Mouse (Mus musculus): Measurements from ENCODE around the gene Heatr6. TPM values are rescaled to one million over a fixed set of nuclear protein-coding genes. Genes with fewer than 3 reads are reported as not detected.

Gene Heatr6
- total and polyA plus RNA-seq, 3 experiments, result 5.4 to 6.3 (median 6.3) TPM

- no peak for TF ChIP-seq EP300 (IDR thresholded peaks at IDR 0.05; ENCODE audit: insufficient read depth, low read depth, low read length)
- TF ChIP-seq CTCF (IDR thresholded peaks at IDR 0.05), result no peak
- TF ChIP-seq POLR2A (IDR thresholded peaks at IDR 0.05; ENCODE audit: insufficient read depth, low read depth, low read length), result no peak
- intact Hi-C loops (cut with DNase I), result no loop called here
- Histone ChIP-seq H3K4me3 (no peak overlapping the region), H3K36me3 (ENCODE audit: control insufficient read depth, insufficient read depth, low read length) (no peaks in the 10 kb centered on the region), H3K4me1 (ENCODE audit: control insufficient read depth, insufficient read depth, low read length) (no peaks in the 10 kb centered on the region), H3K27me3 (ENCODE audit: control insufficient read depth, insufficient read depth, low read length) (no peaks in the 10 kb centered on the region), H3K27ac (no peak overlapping the region), H3K9ac (ENCODE audit: low read depth, low read length) (no peak overlapping the region), H3K79me2 (replicated peaks; ENCODE audit: control insufficient read depth, insufficient read depth, low read length) (no peaks in the 10 kb centered on the region)
- WGBS, result 85% methylated on average over 3 of the region's 3 CpGs
- DNase-seq, result no peak
Observed at GRCm38 (mm10) chr11:83826142-83826541, 72.6 kb downstream of the Heatr6 start.

- Histone ChIP-seq H3K4me1 (ENCODE audit: control insufficient read depth, insufficient read depth, low read length) (no peaks in the 10 kb centered on the region), H3K79me2 (replicated peaks; ENCODE audit: control insufficient read depth, insufficient read depth, low read length) (no peaks in the 10 kb centered on the region), H3K4me3 (no peak overlapping the region), H3K9ac (ENCODE audit: low read depth, low read length) (no peak overlapping the region), H3K36me3 (ENCODE audit: control insufficient read depth, insufficient read depth, low read length) (no peaks in the 10 kb centered on the region), H3K27ac (no peak overlapping the region), H3K27me3 (ENCODE audit: control insufficient read depth, insufficient read depth, low read length) (no peaks in the 10 kb centered on the region)
- TF ChIP-seq CTCF (IDR thresholded peaks at IDR 0.05), result no peak
- 73% methylated on average over 8 of the region's 8 CpGs for WGBS
- no peak for DNase-seq
- intact Hi-C loops (cut with DNase I), result no loop called here
Observed at GRCm38 (mm10) chr11:83828553-83829142, 75.2 kb downstream of the Heatr6 start.

GRCm38 (mm10) chr11:83832389-83832788, 78.9 kb downstream of the Heatr6 start:
- DNase-seq, result peak in 1 of 2 experiments; percentile 32

More at GRCm38 (mm10) chr11:83832389-83832788, 78.9 kb downstream of the Heatr6 start:
- intact Hi-C loops (cut with DNase I), result no loop called here
- TF ChIP-seq EP300 (IDR thresholded peaks at IDR 0.05; ENCODE audit: insufficient read depth, low read depth, low read length) (no peak), POLR2A (IDR thresholded peaks at IDR 0.05; ENCODE audit: insufficient read depth, low read depth, low read length) (no peak), CTCF (IDR thresholded peaks at IDR 0.05) (peak; percentile 70)
- H3K27me3 ChIP-seq (ENCODE audit: control insufficient read depth, insufficient read depth, low read length), result no peaks in the 10 kb centered on the region; the same call in 1 of the 2 replicates
- H3K27ac ChIP-seq, result no peak overlapping the region
- no peaks in the 10 kb centered on the region for H3K36me3 ChIP-seq (ENCODE audit: control insufficient read depth, insufficient read depth, low read length)
- no peak overlapping the region for H3K9ac ChIP-seq (ENCODE audit: low read depth, low read length)
- H3K79me2 ChIP-seq (replicated peaks; ENCODE audit: control insufficient read depth, insufficient read depth, low read length), result no peaks in the 10 kb centered on the region
- no peaks in the 10 kb centered on the region for H3K4me1 ChIP-seq (ENCODE audit: control insufficient read depth, insufficient read depth, low read length)
- no peak overlapping the region for H3K4me3 ChIP-seq
- 41% methylated on average over 8 of the region's 8 CpGs for WGBS

Other genes starting within 250 kb of the Heatr6 start
- not detected for gene Heatr9, start 231.5 kb upstream of the Heatr6 start, total RNA-seq (2021)
- not detected in 2 replicates for gene Heatr9, start 231.5 kb upstream of the Heatr6 start, polyA plus RNA-seq (2012; rRNA removed)
- gene Ccl5, start 223.2 kb upstream of the Heatr6 start, total RNA-seq (2021), result under 1 TPM in 1 of 2 experiments, not detected in 1; 0.80 TPM
- 2.5 and 20.2 TPM in 2 replicates for gene Ccl5, start 223.2 kb upstream of the Heatr6 start, polyA plus RNA-seq (2012; rRNA removed)
- 10 to 100 TPM; 12.6 to 13.7 TPM for gene Ccl9, start 175.1 kb upstream of the Heatr6 start, total RNA-seq (2021)
- 4.3 and 6.7 TPM in 2 replicates for gene Ccl9, start 175.1 kb upstream of the Heatr6 start, polyA plus RNA-seq (2012; rRNA removed)
- 10 to 100 TPM; 21.5 to 25.4 TPM for gene Ccl6, start 160.6 kb upstream of the Heatr6 start, total RNA-seq (2021)
- 13.0 and 14.1 TPM in 2 replicates for gene Ccl6, start 160.6 kb upstream of the Heatr6 start, polyA plus RNA-seq (2012; rRNA removed)
- not detected for gene Rpl9-ps1, start 108.1 kb upstream of the Heatr6 start, total RNA-seq (2021)
- gene Rpl9-ps1, start 108.1 kb upstream of the Heatr6 start, polyA plus RNA-seq (2012; rRNA removed), result not detected in 2 replicates
- gene Ccl3, start 104.3 kb upstream of the Heatr6 start, total RNA-seq (2021), result not detected
- gene Ccl3, start 104.3 kb upstream of the Heatr6 start, polyA plus RNA-seq (2012; rRNA removed), result 0.59 and 0.92 TPM in 2 replicates
- gene Ccl4, start 91.1 kb upstream of the Heatr6 start, total RNA-seq (2021), result not detected
- 0.61 and 1.00 TPM in 2 replicates for gene Ccl4, start 91.1 kb upstream of the Heatr6 start, polyA plus RNA-seq (2012; rRNA removed)
- 1 to 10 TPM; 4.3 to 4.5 TPM for gene Wfdc17, start 49.7 kb upstream of the Heatr6 start, total RNA-seq (2021)
- 7.1 and 9.0 TPM in 2 replicates for gene Wfdc17, start 49.7 kb upstream of the Heatr6 start, polyA plus RNA-seq (2012; rRNA removed)
- not detected for gene Wfdc18, start 44.7 kb upstream of the Heatr6 start, total RNA-seq (2021)
- gene Wfdc18, start 44.7 kb upstream of the Heatr6 start, polyA plus RNA-seq (2012; rRNA removed), result not detected in 2 replicates
- gene Wfdc21, start 6.8 kb upstream of the Heatr6 start, total RNA-seq (2021), result not detected
- gene Wfdc21, start 6.8 kb upstream of the Heatr6 start, polyA plus RNA-seq (2012; rRNA removed), result 1.3 and 2.8 TPM in 2 replicates
- gene Hnf1b, start 96.4 kb downstream of the Heatr6 start, total RNA-seq (2021), result not detected
- 0.33 TPM in 1 of 2 replicates, not detected in the other for gene Hnf1b, start 96.4 kb downstream of the Heatr6 start, polyA plus RNA-seq (2012; rRNA removed)
- gene Ddx52, start 188.4 kb downstream of the Heatr6 start, total RNA-seq (2021), result 1 to 10 TPM; 8.9 to 9.9 TPM
- 3.3 and 6.2 TPM in 2 replicates for gene Ddx52, start 188.4 kb downstream of the Heatr6 start, polyA plus RNA-seq (2012; rRNA removed)
- gene Synrg, start 210.7 kb downstream of the Heatr6 start, total RNA-seq (2021), result 10 to 100 TPM; 23.7 to 28.1 TPM
- 12.2 and 18.0 TPM in 2 replicates for gene Synrg, start 210.7 kb downstream of the Heatr6 start, polyA plus RNA-seq (2012; rRNA removed)